Mouse (Mus musculus) kidney, adult 2 months (tissue): ENCODE data around the gene Lpp. TPM values are rescaled to one million over a fixed set of nuclear protein-coding genes. Genes with fewer than 3 reads are reported as not detected.
A peak's percentile ranks its signal among the peaks of the same experiment; 100 is the strongest.

Experiments
- DNase-seq: peaks from one replicate; pipeline ENCODE4 v3.0.0; 2021
- H3K27ac ChIP-seq: fragments of 200-500 bp; 2 replicates; pipeline ENCODE4 v1.5.1; 2012; ENCODE audit warnings: low read depth, low read length, control low read depth, inconsistent platforms; ENCODE audit not compliant: insufficient read depth
- H3K27me3 ChIP-seq: fragments of 200-500 bp; replicated peaks from 2 replicates; pipeline ENCODE4 v1.6.1; 2012; ENCODE audit warnings: mild to moderate bottlenecking, moderate library complexity, low read length, inconsistent platforms; ENCODE audit not compliant: control insufficient read depth, insufficient read depth
- H3K36me3 ChIP-seq: fragments of 200-500 bp; 2 replicates; pipeline ENCODE4 v1.6.1; 2012; ENCODE audit warnings: mild to moderate bottlenecking, moderate library complexity, low read length, inconsistent platforms; ENCODE audit not compliant: control insufficient read depth, insufficient read depth
- H3K4me1 ChIP-seq: fragments of 200-500 bp; 2 replicates; pipeline ENCODE4 v1.6.1; 2011; ENCODE audit warnings: low read length; ENCODE audit not compliant: control insufficient read depth, insufficient read depth
- H3K4me3 ChIP-seq: fragments of 200-500 bp; 2 replicates; pipeline ENCODE4 v1.5.1; 2011; ENCODE audit warnings: mild to moderate bottlenecking, low read depth, low read length, control low read depth; ENCODE audit not compliant: insufficient read depth
- CTCF ChIP-seq: fragments of 200-500 bp; conservative IDR thresholded peaks from 2 replicates; pipeline ENCODE4 v1.5.1; 2011; ENCODE audit warnings: low read depth, mild to moderate bottlenecking, control low read depth, low read length, moderate library complexity, mixed read lengths; ENCODE audit not compliant: insufficient read depth, insufficient read length
- POLR2A ChIP-seq: fragments of 200-500 bp; IDR thresholded peaks from one replicate; pipeline ENCODE4 v1.6.1; 2011; ENCODE audit warnings: low read depth, low read length, control low read depth
- WGBS: fragments of 180-500 bp; shearing (Covaris S2); methylation state at CpG from one replicate; pipeline ENCODE4 v1.1.7; 2018; 5-methylcytosine and 5-hydroxymethylcytosine counted together
- polyA plus RNA-seq: library from polyadenylated mRNA; depleted of rRNA; stranded (reverse); fragments of >200 nt; gene quantifications from 2 replicates; pipeline ENCODE4 v1.2.3, GENCODE M21; 2012

Lpp gene
- polyA plus RNA-seq, 1 experiment, result 15.9 TPM

DNA sequence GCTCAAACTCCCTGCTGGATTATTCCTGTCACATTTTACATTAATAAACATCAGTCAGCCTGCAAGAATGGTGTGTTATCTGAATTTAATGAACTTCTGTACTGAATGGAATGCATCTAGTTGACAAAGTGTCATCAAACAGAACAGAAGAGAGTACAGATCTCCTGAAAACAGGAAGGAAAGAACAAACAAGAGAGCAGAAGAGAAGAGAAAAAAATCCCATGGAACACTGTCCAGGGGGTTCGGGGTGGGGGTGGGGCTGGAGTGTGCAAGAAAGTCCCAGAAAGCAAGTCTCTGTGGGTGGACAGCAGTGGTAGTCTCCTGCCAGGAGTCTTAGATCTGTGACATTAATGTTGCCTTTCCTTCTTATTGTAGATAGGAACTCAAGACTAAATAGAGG is 412.8 kb downstream of the Lpp start:
- Histone ChIP-seq H3K4me1 (no peaks in the 10 kb centered on the region), H3K27ac (no peak overlapping the region)
- WGBS, result 89% methylated on average over 1 of the region's 1 CpGs

DNA sequence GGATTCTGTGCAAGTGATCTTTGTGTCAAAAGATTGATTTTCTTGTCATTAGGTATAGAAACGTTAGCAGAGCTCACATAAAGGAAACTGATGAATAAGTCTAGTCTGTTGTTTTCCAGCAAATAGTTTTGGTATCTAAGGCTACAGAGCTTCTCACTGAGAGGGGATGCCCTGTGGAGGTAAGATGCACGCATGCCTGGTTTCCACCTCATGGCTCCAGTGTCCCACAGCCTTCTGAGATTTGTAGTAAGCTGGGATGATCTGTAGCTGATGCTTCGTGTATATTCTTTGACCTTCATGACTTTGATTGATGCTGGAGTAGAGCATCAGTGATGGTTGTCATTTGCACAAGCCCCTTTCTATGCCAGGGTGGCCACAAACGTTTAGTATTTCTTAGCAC is 414.3 kb downstream of the Lpp start:
- 71% methylated on average over 4 of the region's 4 CpGs for WGBS
- TF ChIP-seq CTCF (no peak), POLR2A (no peak)
- DNase-seq, result no peak

More for the DNA sequence above, 412.8 kb downstream of the Lpp start:
- Histone ChIP-seq H3K36me3 (no peaks in the 10 kb centered on the region), H3K4me3 (no peak overlapping the region), H3K27me3 (no peaks in the 10 kb centered on the region)
- TF ChIP-seq POLR2A, result no peak
- TF ChIP-seq CTCF, result no peak
- DNase-seq, result no peak

DNA sequence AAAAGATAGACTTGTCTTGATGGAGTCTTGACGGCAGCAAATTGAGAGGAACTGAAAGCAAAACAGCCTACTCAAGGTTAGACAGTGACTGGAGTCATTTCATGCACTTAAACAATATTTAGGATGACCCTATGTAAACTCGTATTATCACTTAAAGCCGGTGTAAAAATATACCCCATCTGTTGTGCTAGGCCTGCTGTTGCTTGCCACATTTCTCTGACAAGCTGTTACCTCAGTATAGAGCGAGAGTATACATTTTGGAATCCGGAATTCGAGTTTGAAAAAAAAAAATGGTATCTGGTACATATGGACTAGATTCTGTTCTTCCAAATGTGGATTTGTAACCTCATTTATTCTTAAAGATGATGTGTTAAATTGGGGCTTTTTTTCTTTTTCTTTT is 416.5 kb downstream of the Lpp start:
- H3K4me3 ChIP-seq, result no peak overlapping the region
- 95% methylated on average over 6 of the region's 6 CpGs for WGBS
- H3K36me3 ChIP-seq, result no peaks in the 10 kb centered on the region
- no peak for TF ChIP-seq CTCF
- TF ChIP-seq POLR2A, result no peak
- H3K4me1 ChIP-seq, result no peaks in the 10 kb centered on the region
- H3K27me3 ChIP-seq, result no peaks in the 10 kb centered on the region
- no peak for DNase-seq
- H3K27ac ChIP-seq, result no peak overlapping the region

More for the DNA sequence above, 414.3 kb downstream of the Lpp start:
- no peak overlapping the region for H3K27ac ChIP-seq
- no peaks in the 10 kb centered on the region for H3K4me1 ChIP-seq
- H3K36me3 ChIP-seq, result no peaks in the 10 kb centered on the region
- H3K27me3 ChIP-seq, result no peaks in the 10 kb centered on the region
- H3K4me3 ChIP-seq, result no peak overlapping the region

DNA sequence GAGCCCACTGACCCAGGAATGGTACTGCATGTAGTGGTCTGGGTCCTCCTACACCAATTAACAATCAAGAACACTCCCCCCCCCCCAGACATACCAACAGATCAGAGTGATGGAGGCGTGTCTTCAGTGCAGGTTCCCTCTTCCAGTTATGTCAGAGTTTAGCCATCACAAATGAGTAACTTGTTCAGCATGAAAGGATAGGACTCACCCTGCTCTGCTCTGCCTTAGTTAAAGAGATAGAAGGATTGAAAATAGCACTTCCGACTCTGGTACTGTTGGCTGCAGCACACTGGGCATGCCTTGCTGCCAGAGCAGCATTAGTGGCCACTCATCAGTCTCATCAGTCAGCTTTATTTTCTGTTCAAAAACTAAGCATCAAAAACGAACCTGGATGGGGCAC is 423.3 kb downstream of the Lpp start:
- H3K4me1 ChIP-seq, result peaks cover 9% of the 10 kb centered on the region
- H3K36me3 ChIP-seq, result no peaks in the 10 kb centered on the region
- DNase-seq, result peak; percentile 64
- TF ChIP-seq CTCF (no peak), POLR2A (no peak)
- no peak overlapping the region; the same call in 1 of the 2 replicates for H3K27ac ChIP-seq
- H3K4me3 ChIP-seq, result no peak overlapping the region
- H3K27me3 ChIP-seq, result no peaks in the 10 kb centered on the region
- 57% methylated on average over 3 of the region's 3 CpGs for WGBS

DNA sequence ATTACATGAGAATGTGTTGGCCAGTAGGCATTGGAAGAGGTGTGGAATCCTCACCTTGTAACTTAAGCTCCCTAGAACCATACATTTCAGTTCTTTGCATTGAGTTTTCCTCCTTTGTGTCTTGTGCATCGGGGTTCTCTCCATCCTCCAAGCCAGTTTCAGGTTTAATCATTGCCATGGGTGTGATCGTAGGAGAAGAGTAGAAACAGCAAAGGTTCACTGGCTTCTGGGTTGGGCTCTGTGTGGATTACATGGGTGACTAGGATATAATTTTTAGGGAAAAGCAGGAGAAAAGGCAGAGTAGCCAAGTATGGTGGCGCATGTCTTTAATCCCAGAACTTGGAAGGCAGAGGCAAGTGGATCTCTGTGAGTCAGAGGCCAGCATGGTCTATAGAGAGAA is 424.1 kb downstream of the Lpp start:
- no peak overlapping the region for H3K4me3 ChIP-seq
- peaks cover 9% of the 10 kb centered on the region for H3K4me1 ChIP-seq
- WGBS, result 66% methylated on average over 3 of the region's 3 CpGs
- no peak for TF ChIP-seq POLR2A
- TF ChIP-seq CTCF, result no peak
- peak; percentile 65 for DNase-seq
- H3K27me3 ChIP-seq, result no peaks in the 10 kb centered on the region
- H3K36me3 ChIP-seq, result no peaks in the 10 kb centered on the region
- H3K27ac ChIP-seq, result no peak overlapping the region

DNA sequence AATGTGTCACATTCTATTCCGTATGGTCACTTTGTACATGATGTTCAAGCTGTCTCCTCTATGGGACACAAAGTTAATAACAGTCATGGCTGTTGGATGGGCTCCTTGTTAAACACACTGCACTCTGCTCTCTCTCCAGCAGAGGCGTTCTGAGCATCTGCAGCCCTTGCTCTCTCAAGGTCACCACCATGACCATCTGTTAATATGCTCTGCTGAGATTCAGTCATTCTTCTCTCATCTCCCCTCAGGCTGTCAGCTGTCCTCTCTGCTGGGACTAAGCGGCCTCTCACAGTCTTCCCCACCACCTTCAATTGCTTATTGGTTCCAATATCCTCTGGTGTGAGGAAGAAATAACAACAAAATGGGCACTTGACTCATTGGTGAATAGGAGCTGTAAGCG is 425.8 kb downstream of the Lpp start:
- Histone ChIP-seq H3K36me3 (no peaks in the 10 kb centered on the region), H3K27me3 (no peaks in the 10 kb centered on the region), H3K4me3 (no peak overlapping the region), H3K27ac (no peak overlapping the region), H3K4me1 (peaks cover 9% of the 10 kb centered on the region)
- DNase-seq, result no peak
- 76% methylated on average over 4 of the region's 4 CpGs for WGBS
- no peak for TF ChIP-seq POLR2A
- TF ChIP-seq CTCF, result peak; percentile 26; the same call in 1 of the 2 replicates

DNA sequence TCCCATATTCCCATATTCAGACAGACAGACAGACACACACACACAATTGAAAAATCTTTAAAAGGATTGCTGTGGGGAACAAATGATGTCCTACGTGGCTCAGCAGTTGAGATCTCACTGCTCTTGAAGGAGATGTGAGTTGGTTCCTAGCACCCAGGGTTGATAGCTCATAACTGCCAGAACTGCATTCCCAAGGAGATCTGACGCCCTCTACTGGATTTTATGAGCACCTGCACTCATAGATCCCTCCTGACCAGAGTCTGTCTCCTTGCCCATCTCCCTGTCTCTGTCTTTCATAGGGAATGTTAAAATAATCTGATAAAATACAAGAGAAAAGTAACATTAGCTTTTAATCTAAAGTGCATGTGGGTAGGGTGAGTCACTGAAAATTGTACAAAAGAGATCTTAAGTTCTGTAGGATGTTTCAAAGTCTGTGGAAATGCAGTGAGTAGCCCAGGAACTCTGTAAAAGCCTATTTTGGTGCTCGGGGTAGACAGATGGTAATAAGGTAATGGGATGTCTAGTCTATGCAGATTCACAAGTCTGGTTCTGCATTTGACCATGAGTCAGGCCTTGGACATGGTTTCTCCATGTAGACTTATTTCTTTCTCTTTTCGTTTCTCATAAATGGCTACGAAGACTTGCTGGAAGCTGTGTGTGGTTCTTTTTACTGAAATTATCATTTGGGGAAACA is 429.0 kb downstream of the Lpp start:
- Histone ChIP-seq H3K27ac (no peak overlapping the region), H3K4me3 (no peak overlapping the region), H3K36me3 (no peaks in the 10 kb centered on the region), H3K4me1 (peaks cover under 1% of the 10 kb centered on the region; the same call in 1 of the 2 replicates), H3K27me3 (no peaks in the 10 kb centered on the region)
- no peak for TF ChIP-seq POLR2A
- TF ChIP-seq CTCF, result peak; percentile 24; the same call in 1 of the 2 replicates
- WGBS, result 91% methylated on average over 5 of the region's 5 CpGs
- DNase-seq, result no peak
